7 mouse cellular contexts compared by ENCODE assay signal in the genomic region with DNA sequence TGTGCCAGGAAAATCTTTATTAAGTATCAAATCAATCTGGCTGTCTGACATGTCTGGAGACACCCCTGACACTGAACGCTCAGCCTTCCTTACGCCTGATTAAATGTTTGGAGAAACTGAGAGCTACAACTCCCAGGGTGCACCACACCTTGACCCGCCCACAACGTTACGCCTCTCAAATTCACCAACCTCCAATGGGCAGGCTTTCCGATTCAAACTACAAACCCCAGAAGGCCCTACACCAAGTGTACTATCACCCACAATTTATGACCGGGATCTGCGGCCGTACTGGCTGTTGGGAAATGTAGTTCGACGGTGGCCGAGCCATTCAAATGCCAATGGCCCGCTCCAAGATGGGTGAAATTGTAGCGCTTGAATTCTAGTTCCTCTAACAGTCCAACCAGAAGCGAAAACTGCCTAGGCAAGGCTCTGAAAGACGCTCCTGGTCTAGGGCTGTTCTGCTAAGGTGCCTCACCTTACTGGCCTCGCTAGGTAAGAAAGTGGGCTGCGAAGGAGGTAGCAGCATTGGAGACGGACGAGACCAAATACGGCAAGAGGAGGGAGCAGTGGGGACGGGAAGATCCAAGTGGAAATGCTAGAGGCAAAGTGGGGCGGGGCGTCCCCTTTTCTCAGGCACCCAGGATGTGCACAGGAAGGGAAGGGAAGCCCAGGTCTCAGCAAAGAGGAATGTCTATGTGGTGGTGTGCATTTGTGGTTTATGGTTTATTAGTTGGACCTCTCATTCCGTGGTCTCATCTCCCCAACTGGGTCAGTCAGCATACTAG. TPM values are rescaled to one million over a fixed set of nuclear protein-coding genes. Genes with fewer than 3 reads are reported as not detected.
DNase-seq lines count a peak whose midpoint lies in the region; ATAC-seq lines count a peak whose summit lies in the region.

A gene (plus strand): TSS at position 305 of the 785 bp plus-strand sequence.

- no peaks in the 10 kb centered on the region for H3K9me3 ChIP-seq in intestine, embryonic 15.5 days
- no peaks in the 10 kb centered on the region for H3K9me3 ChIP-seq in midbrain, embryonic 10.5 days (replicated peaks)

- peaks cover 6% of the 10 kb centered on the region; the same call in 1 of the 2 replicates for H3K4me1 ChIP-seq in intestine, embryonic 15.5 days (replicated peaks)
- peaks cover 35% of the 10 kb centered on the region for H3K4me1 ChIP-seq in midbrain, embryonic 10.5 days

- H3K27me3 ChIP-seq in intestine, embryonic 15.5 days (replicated peaks), result 0 out of 2 replicates have a peak, but pooled peaks cover under 1% of the 10 kb centered on the region
- peaks cover 5% of the 10 kb centered on the region; the same call in 1 of the 2 replicates for H3K27me3 ChIP-seq in midbrain, embryonic 10.5 days (ENCODE audit: low read depth, poor library complexity, severe bottlenecking)

- intact Hi-C loops in gastrocnemius, postnatal 36 days (cut with DNase I), result no loop called here
- intact Hi-C loops in left cerebral cortex, postnatal 25 days (cut with DNase I), result loop anchor here (5.0 kb wide), 1 partner anchor 276 kb away; a partner anchor contains a TSS

- H3K27ac ChIP-seq in intestine, embryonic 15.5 days, result peak within 1 kb of the TSS; percentile 54
- H3K27ac ChIP-seq in midbrain, embryonic 10.5 days (replicated peaks), result peak within 1 kb of the TSS; percentile 90

- peak within 1 kb of the TSS; percentile 47 for H3K9ac ChIP-seq in intestine, embryonic 15.5 days

- ATAC-seq in intestine, embryonic 15.5 days, result peak; percentile 100

- H3K36me3 ChIP-seq in intestine, embryonic 15.5 days, result peaks cover 7% of the 10 kb centered on the region
- H3K36me3 ChIP-seq in midbrain, embryonic 10.5 days, result peaks cover 27% of the 10 kb centered on the region

- under 1% methylated on average over 25 of the region's 25 CpGs for WGBS in intestine, embryonic 15.5 days
- under 1% methylated on average over 25 of the region's 25 CpGs for WGBS in midbrain, embryonic 10.5 days

- peak; percentile 96 for DNase-seq in adrenal gland, adult 2 months
- peak; percentile 89 for DNase-seq in embryo, embryonic 11.5 days (ENCODE audit: low read depth, low spot score)
- peak; percentile 87 to 90 for DNase-seq in gastrocnemius, postnatal 36 days
- peak; percentile 97 to 99 for DNase-seq in left cerebral cortex, postnatal 25 days (ENCODE audit: low spot score in 2 of 2)
- DNase-seq in midbrain, embryonic 10.5 days (ENCODE audit: low spot score), result peak; percentile 93
- peak; percentile 81 for DNase-seq in right cerebral cortex, postnatal 4 days

- H3K4me2 ChIP-seq in intestine, embryonic 15.5 days (replicated peaks), result peak within 1 kb of the TSS; percentile 74

- H3K4me3 ChIP-seq in intestine, embryonic 15.5 days (replicated peaks), result peak within 1 kb of the TSS; percentile 51
- peak within 1 kb of the TSS; percentile 71 for H3K4me3 ChIP-seq in midbrain, embryonic 10.5 days

RNA-seq across cellular contexts. Expression of the gene that starts here (rescaled TPM):
- 10 to 100 TPM; 38.5 to 51.4 TPM for total RNA-seq in adrenal gland, adult 2 months (2021)
- 49.5 and 56.9 TPM in 2 replicates for polyA plus RNA-seq in adrenal gland, adult 2 months (2012; rRNA removed)
- 10 to 100 TPM; 19.1 to 20.5 TPM for total RNA-seq in gastrocnemius, postnatal 36 days (2021)
- 16.5 TPM in 2 replicates for polyA plus RNA-seq in intestine, embryonic 15.5 days (2015; fragmentation: Nextera tagmentation; extraction: Ambion mirVana)
- 10 to 100 TPM; 58.3 to 61.5 TPM for total RNA-seq in left cerebral cortex, postnatal 25 days (2021)
- polyA plus RNA-seq in midbrain, embryonic 10.5 days (2016; fragmentation: Nextera tagmentation; extraction: Ambion mirVana), result 28.5 and 32.8 TPM in 2 replicates

Comparison
In these comparisons a context has a peak if more than half of its experiments do, and no peak if none do; other contexts are left out.
1. Peak in every context shown above with its lines: DNase-seq, ATAC-seq, H3K4me3 ChIP-seq and H3K27ac ChIP-seq.